Mouse (Mus musculus) kidney, adult 10 weeks (tissue): ENCODE results near the gene Stk36. TPM values are rescaled to one million over a fixed set of nuclear protein-coding genes. Genes with fewer than 3 reads are reported as not detected.

ENCODE experiments used
- polyA plus RNA-seq: library from polyadenylated mRNA; stranded (reverse); fragments of 350-450 nt; fragmentation: Illumina TruSeq; extraction: RNeasy Lipid Tissue Mini Kit (QIAGEN cat#74804); gene quantifications from one replicate; pipeline ENCODE4 v1.2.3, GENCODE M21; 2014; ENCODE audit warnings: low read depth, low replicate concordance

Stk36 gene
- 3.8 TPM for polyA plus RNA-seq

GRCm38 (mm10) chr1:74601267-74601962 lies at the start of gene Stk36, which contains the start of gene Rnf25:
TSS of gene Stk36 (plus strand) at chr1:74601445.
TSS of gene Rnf25 (minus strand) at chr1:74601397.

GRCm38 (mm10) chr1:74587773-74588445 lies 13.3 kb upstream of the Stk36 start, which contains the start of the genes Zfp142 and Bcs1l:
TSS of gene Zfp142 (minus strand) at chr1:74588246.
TSS of gene Bcs1l (plus strand) at chr1:74588289.

GRCm38 (mm10) chr1:74661448-74662195 lies 60.4 kb downstream of the Stk36 start, which contains the start of gene Ttll4:
TSS of gene Ttll4 (plus strand) at chr1:74661745.

Other genes with a start within 250 kb of the Stk36 start
- gene Catip, start 239.3 kb upstream of the Stk36 start, polyA plus RNA-seq, result 0.28 TPM
- gene Slc11a1, start 226.2 kb upstream of the Stk36 start, polyA plus RNA-seq, result not detected
- 19.7 TPM for gene Ctdsp1, start 209.9 kb upstream of the Stk36 start, polyA plus RNA-seq
- gene Vil1, start 192.1 kb upstream of the Stk36 start, polyA plus RNA-seq, result 29.1 TPM
- 22.3 TPM for gene Cnot9, start 95.4 kb upstream of the Stk36 start, polyA plus RNA-seq
- gene Plcd4, start 58.6 kb upstream of the Stk36 start, polyA plus RNA-seq, result 5.7 TPM
- 12.9 TPM for gene Usp37, start 57.2 kb upstream of the Stk36 start, polyA plus RNA-seq
- 2.8 TPM for gene Zfp142, start 13.2 kb upstream of the Stk36 start, polyA plus RNA-seq
- gene Bcs1l, start 13.2 kb upstream of the Stk36 start, polyA plus RNA-seq, result 8.9 TPM
- gene Rnf25, start within 50 bp of the Stk36 start, polyA plus RNA-seq, result 9.3 TPM
- 22.1 TPM for gene Ttll4, start 60.3 kb downstream of the Stk36 start, polyA plus RNA-seq
- 7.9 TPM for gene Cyp27a1, start 112.1 kb downstream of the Stk36 start, polyA plus RNA-seq
- 1.2 TPM for gene Prkag3, start 147.8 kb downstream of the Stk36 start, polyA plus RNA-seq
- not detected for gene Wnt6, start 170.4 kb downstream of the Stk36 start, polyA plus RNA-seq
- gene Wnt10a, start 190.1 kb downstream of the Stk36 start, polyA plus RNA-seq, result not detected